Mouse (Mus musculus) heart, embryonic 13.5 days (tissue): ENCODE data around the gene Slc26a9. TPM values are rescaled to one million over a fixed set of nuclear protein-coding genes. Genes with fewer than 3 reads are reported as not detected.

Source experiments
- ATAC-seq: fragments of 200-750 bp; cut with Nextera tagmentation; 2 replicates; pipeline ENCODE4 v1.8.0; 2017; ENCODE audit warnings: moderate TSS enrichment; ENCODE audit not compliant: insufficient number of reproducible peaks, low FRiP score, low TSS enrichment; ENCODE audit errors: extremely low read depth
- H3K27ac ChIP-seq: fragments of 300-500 bp; sonication (generic); replicated peaks from 2 replicates; pipeline ENCODE4 v1.5.1; 2015; ENCODE audit warnings: moderate library complexity, mild to moderate bottlenecking, inconsistent platforms
- H3K27me3 ChIP-seq: fragments of 300-500 bp; sonication (generic); replicated peaks from 2 replicates; pipeline ENCODE4 v1.6.1; 2015; ENCODE audit warnings: mild to moderate bottlenecking, inconsistent platforms
- H3K36me3 ChIP-seq: fragments of 300-500 bp; sonication (generic); 2 replicates; pipeline ENCODE4 v1.6.1; 2015; ENCODE audit warnings: mild to moderate bottlenecking, inconsistent platforms
- H3K4me1 ChIP-seq: fragments of 300-500 bp; sonication (generic); 2 replicates; pipeline ENCODE4 v1.6.1; 2015; ENCODE audit warnings: inconsistent platforms
- H3K4me2 ChIP-seq: fragments of 300-500 bp; sonication (generic); 2 replicates; pipeline ENCODE4 v1.6.1; 2015; ENCODE audit warnings: inconsistent platforms, mild to moderate bottlenecking, moderate library complexity
- H3K4me3 ChIP-seq: fragments of 300-500 bp; sonication (generic); 2 replicates; pipeline ENCODE4 v1.5.1; 2015; ENCODE audit warnings: moderate library complexity, mild to moderate bottlenecking, inconsistent platforms
- H3K9ac ChIP-seq: fragments of 300-500 bp; sonication (generic); 2 replicates; pipeline ENCODE4 v1.6.1; 2015; ENCODE audit warnings: inconsistent platforms, mild to moderate bottlenecking, moderate library complexity
- H3K9me3 ChIP-seq: fragments of 300-500 bp; sonication (generic); 2 replicates; pipeline ENCODE4 v1.6.1; 2016; ENCODE audit warnings: inconsistent platforms
- WGBS: fragments of 180-500 bp; shearing (Covaris S2); methylation state at CpG from one replicate; pipeline ENCODE4 v1.1.7; 2015; ENCODE audit warnings: mixed read lengths; 5-methylcytosine and 5-hydroxymethylcytosine counted together
- polyA plus RNA-seq: library from polyadenylated mRNA; unstranded; fragments of >200 nt; fragmentation: Nextera tagmentation; extraction: Ambion mirVana; gene quantifications from 2 replicates; pipeline ENCODE4 v1.2.1, GENCODE M21; 2015

Gene Slc26a9
- polyA plus RNA-seq, 1 experiment from 2014 or later = 0.08 TPM

GRCm38 (mm10) chr1:131714388-131715337, 29.2 kb upstream of the Slc26a9 start:
- 0 out of 2 replicates have a peak, but pooled peaks cover 5% of the 10 kb centered on the region for H3K27me3 ChIP-seq
- H3K9me3 ChIP-seq = no peaks in the 10 kb centered on the region
- H3K9ac ChIP-seq = no peak overlapping the region
- no peaks in the 10 kb centered on the region for H3K36me3 ChIP-seq
- no peak overlapping the region for H3K27ac ChIP-seq
- H3K4me2 ChIP-seq = no peak overlapping the region
- H3K4me1 ChIP-seq = peaks cover 16% of the 10 kb centered on the region; the same call in 1 of the 2 replicates
- 51% methylated on average over 20 of the region's 20 CpGs for WGBS
- ATAC-seq = no peak
- no peak overlapping the region for H3K4me3 ChIP-seq

GRCm38 (mm10) chr1:131718952-131719694, 24.7 kb upstream of the Slc26a9 start:
- H3K4me3 ChIP-seq = no peak overlapping the region
- no peak overlapping the region for H3K27ac ChIP-seq
- H3K9me3 ChIP-seq = no peaks in the 10 kb centered on the region
- ATAC-seq = no peak
- no peaks in the 10 kb centered on the region for H3K36me3 ChIP-seq
- no peak overlapping the region for H3K4me2 ChIP-seq
- H3K9ac ChIP-seq = no peak overlapping the region
- no peaks in the 10 kb centered on the region; the same call in 1 of the 2 replicates for H3K27me3 ChIP-seq
- H3K4me1 ChIP-seq = peaks cover 8% of the 10 kb centered on the region; the same call in 1 of the 2 replicates
- WGBS = 71% methylated on average over 16 of the region's 16 CpGs

- 74% methylated on average over 3 of the region's 3 CpGs for WGBS
Measured at GRCm38 (mm10) chr1:131721989-131722388, 21.8 kb upstream of the Slc26a9 start.

GRCm38 (mm10) chr1:131723549-131723948, 20.3 kb upstream of the Slc26a9 start:
- no peak overlapping the region for H3K27ac ChIP-seq
- H3K4me1 ChIP-seq = peaks cover 11% of the 10 kb centered on the region
- WGBS = 68% methylated on average over 4 of the region's 4 CpGs
- no peaks in the 10 kb centered on the region for H3K36me3 ChIP-seq
- no peaks in the 10 kb centered on the region; the same call in 1 of the 2 replicates for H3K27me3 ChIP-seq
- no peak overlapping the region for H3K9ac ChIP-seq
- H3K9me3 ChIP-seq = no peaks in the 10 kb centered on the region
- no peak for ATAC-seq
- H3K4me3 ChIP-seq = no peak overlapping the region
- H3K4me2 ChIP-seq = no peak overlapping the region

More at GRCm38 (mm10) chr1:131721989-131722388, 21.8 kb upstream of the Slc26a9 start:
- H3K27ac ChIP-seq = no peak overlapping the region
- no peak overlapping the region for H3K4me2 ChIP-seq
- no peaks in the 10 kb centered on the region for H3K9me3 ChIP-seq
- no peaks in the 10 kb centered on the region for H3K36me3 ChIP-seq
- no peak overlapping the region for H3K4me3 ChIP-seq
- no peak overlapping the region for H3K9ac ChIP-seq
- H3K27me3 ChIP-seq = no peaks in the 10 kb centered on the region; the same call in 1 of the 2 replicates
- ATAC-seq = no peak
- peaks cover 9% of the 10 kb centered on the region for H3K4me1 ChIP-seq

- H3K4me1 ChIP-seq = peaks cover 11% of the 10 kb centered on the region
- no peaks in the 10 kb centered on the region; the same call in 1 of the 2 replicates for H3K27me3 ChIP-seq
- no peak for ATAC-seq
- 11% methylated on average over 6 of the region's 6 CpGs for WGBS
- no peaks in the 10 kb centered on the region for H3K9me3 ChIP-seq
- no peaks in the 10 kb centered on the region for H3K36me3 ChIP-seq
- H3K4me2 ChIP-seq = no peak overlapping the region
- no peak overlapping the region for H3K9ac ChIP-seq
- H3K27ac ChIP-seq = peak overlapping the region; percentile 50
- H3K4me3 ChIP-seq = no peak overlapping the region
Measured at GRCm38 (mm10) chr1:131726586-131726985, 17.2 kb upstream of the Slc26a9 start.

GRCm38 (mm10) chr1:131730639-131731437, 13.0 kb upstream of the Slc26a9 start:
- no peaks in the 10 kb centered on the region for H3K36me3 ChIP-seq
- ATAC-seq = no peak
- WGBS = 77% methylated on average over 12 of the region's 12 CpGs
- H3K9me3 ChIP-seq = no peaks in the 10 kb centered on the region
- no peak overlapping the region for H3K9ac ChIP-seq
- H3K4me2 ChIP-seq = no peak overlapping the region
- H3K4me1 ChIP-seq = peaks cover 35% of the 10 kb centered on the region
- no peaks in the 10 kb centered on the region for H3K27me3 ChIP-seq
- no peak overlapping the region for H3K27ac ChIP-seq
- no peak overlapping the region for H3K4me3 ChIP-seq

GRCm38 (mm10) chr1:131733474-131734180, 10.2 kb upstream of the Slc26a9 start:
- Histone ChIP-seq H3K9ac (no peak overlapping the region), H3K9me3 (no peaks in the 10 kb centered on the region), H3K4me2 (no peak overlapping the region), H3K4me3 (no peak overlapping the region), H3K4me1 (peaks cover 44% of the 10 kb centered on the region), H3K27ac (no peak overlapping the region), H3K27me3 (no peaks in the 10 kb centered on the region), H3K36me3 (no peaks in the 10 kb centered on the region)
- 71% methylated on average over 13 of the region's 13 CpGs for WGBS
- no peak for ATAC-seq

GRCm38 (mm10) chr1:131734657-131735273, 9.1 kb upstream of the Slc26a9 start:
- 83% methylated on average over 6 of the region's 6 CpGs for WGBS
- Histone ChIP-seq H3K27ac (no peak overlapping the region), H3K9me3 (no peaks in the 10 kb centered on the region), H3K4me1 (peaks cover 44% of the 10 kb centered on the region), H3K4me3 (no peak overlapping the region), H3K27me3 (no peaks in the 10 kb centered on the region), H3K36me3 (no peaks in the 10 kb centered on the region), H3K4me2 (no peak overlapping the region), H3K9ac (no peak overlapping the region)
- ATAC-seq = no peak

- Histone ChIP-seq H3K9ac (no peak overlapping the region), H3K4me3 (no peak overlapping the region), H3K9me3 (no peaks in the 10 kb centered on the region), H3K27me3 (no peaks in the 10 kb centered on the region), H3K4me2 (peak overlapping the region; percentile 39), H3K36me3 (no peaks in the 10 kb centered on the region), H3K4me1 (peaks cover 44% of the 10 kb centered on the region), H3K27ac (peak overlapping the region; percentile 55)
- 12% methylated on average over 9 of the region's 9 CpGs for WGBS
- no peak for ATAC-seq
Measured at GRCm38 (mm10) chr1:131736494-131736893, 7.3 kb upstream of the Slc26a9 start.

- Histone ChIP-seq H3K4me2 (no peak overlapping the region), H3K36me3 (no peaks in the 10 kb centered on the region), H3K4me1 (peaks cover 41% of the 10 kb centered on the region), H3K9me3 (no peaks in the 10 kb centered on the region), H3K4me3 (no peak overlapping the region), H3K9ac (no peak overlapping the region), H3K27ac (0 out of 2 replicates have a peak overlapping the region, but pooled peaks have one; percentile 55), H3K27me3 (no peaks in the 10 kb centered on the region)
- ATAC-seq = no peak
- WGBS = 64% methylated on average over 5 of the region's 5 CpGs
Measured at GRCm38 (mm10) chr1:131737269-131737668, 6.6 kb upstream of the Slc26a9 start.
